Mouse (Mus musculus) midbrain, embryonic 10.5 days (tissue): ENCODE results near the gene Iffo2. TPM values are rescaled to one million over a fixed set of nuclear protein-coding genes. Genes with fewer than 3 reads are reported as not detected.

Source experiments
- DNase-seq: peaks from one replicate; pipeline ENCODE4 v3.0.0-alpha.2; 2017; ENCODE audit warnings: low spot score
- H3K27ac ChIP-seq: fragments of 300-500 bp; sonication (generic); replicated peaks from 2 replicates; pipeline ENCODE4 v1.5.1; 2016; ENCODE audit warnings: mild to moderate bottlenecking
- H3K27me3 ChIP-seq: fragments of 300-500 bp; sonication (generic); 2 replicates; pipeline ENCODE4 v1.6.1; 2016; ENCODE audit warnings: low read depth, mild to moderate bottlenecking; ENCODE audit not compliant: poor library complexity, severe bottlenecking
- H3K36me3 ChIP-seq: fragments of 300-500 bp; sonication (generic); 2 replicates; pipeline ENCODE4 v1.6.1; 2016; ENCODE audit warnings: mild to moderate bottlenecking, moderate library complexity
- H3K4me1 ChIP-seq: fragments of 300-500 bp; sonication (generic); 2 replicates; pipeline ENCODE4 v1.6.1; 2016
- H3K4me3 ChIP-seq: fragments of 300-500 bp; sonication (generic); 2 replicates; pipeline ENCODE4 v1.5.1; 2016; ENCODE audit warnings: mild to moderate bottlenecking, moderate library complexity
- H3K9me3 ChIP-seq: fragments of 300-500 bp; sonication (generic); replicated peaks from 2 replicates; pipeline ENCODE4 v1.6.1; 2016; ENCODE audit warnings: mild to moderate bottlenecking
- WGBS: fragments of 180-500 bp; shearing (Covaris S2); methylation state at CpG from one replicate; pipeline ENCODE4 v1.1.7; 2016; 5-methylcytosine and 5-hydroxymethylcytosine counted together
- polyA plus RNA-seq: library from polyadenylated mRNA; unstranded; fragments of >200 nt; fragmentation: Nextera tagmentation; extraction: Ambion mirVana; gene quantifications from 2 replicates; pipeline ENCODE4 v1.2.1, GENCODE M21; 2016

Iffo2 gene
- polyA plus RNA-seq, 1 experiment from 2014 or later, result 3.5 TPM

GRCm38 (mm10) chr4:139536706-139537105 is 6.4 kb downstream of the Iffo2 start:
- H3K27ac ChIP-seq, result no peak overlapping the region
- 90% methylated on average over 9 of the region's 9 CpGs for WGBS
- H3K9me3 ChIP-seq, result no peaks in the 10 kb centered on the region
- H3K36me3 ChIP-seq, result no peaks in the 10 kb centered on the region
- H3K27me3 ChIP-seq, result peaks cover 13% of the 10 kb centered on the region; the same call in 1 of the 2 replicates
- H3K4me1 ChIP-seq, result peaks cover 23% of the 10 kb centered on the region
- DNase-seq, result no peak
- H3K4me3 ChIP-seq, result no peak overlapping the region

DNA sequence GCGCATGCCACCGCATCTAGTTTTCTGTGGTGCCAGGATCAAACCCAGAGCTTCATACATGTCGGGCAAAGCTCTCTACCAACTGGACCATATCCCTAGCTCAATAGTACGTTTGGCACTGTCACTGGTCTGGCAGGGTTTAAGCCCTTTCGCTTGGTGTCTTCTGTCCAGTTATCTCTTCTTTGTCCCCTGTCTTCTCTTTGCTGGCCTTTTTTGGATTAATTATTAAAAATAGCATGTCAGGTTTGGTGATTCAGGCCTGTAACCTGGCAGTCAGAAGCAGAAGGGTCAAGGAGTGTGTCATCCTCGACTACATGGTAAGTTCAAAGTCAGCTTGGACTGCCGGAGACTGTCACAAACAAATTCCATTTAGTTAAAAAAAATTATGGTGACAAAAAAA is 10.4 kb downstream of the Iffo2 start:
- no peak overlapping the region for H3K27ac ChIP-seq
- H3K4me3 ChIP-seq, result no peak overlapping the region
- H3K4me1 ChIP-seq, result peaks cover 11% of the 10 kb centered on the region
- H3K9me3 ChIP-seq, result no peaks in the 10 kb centered on the region
- no peaks in the 10 kb centered on the region for H3K36me3 ChIP-seq
- 0 out of 2 replicates have a peak, but pooled peaks cover 6% of the 10 kb centered on the region for H3K27me3 ChIP-seq
- DNase-seq, result no peak
- 88% methylated on average over 7 of the region's 7 CpGs for WGBS

DNA sequence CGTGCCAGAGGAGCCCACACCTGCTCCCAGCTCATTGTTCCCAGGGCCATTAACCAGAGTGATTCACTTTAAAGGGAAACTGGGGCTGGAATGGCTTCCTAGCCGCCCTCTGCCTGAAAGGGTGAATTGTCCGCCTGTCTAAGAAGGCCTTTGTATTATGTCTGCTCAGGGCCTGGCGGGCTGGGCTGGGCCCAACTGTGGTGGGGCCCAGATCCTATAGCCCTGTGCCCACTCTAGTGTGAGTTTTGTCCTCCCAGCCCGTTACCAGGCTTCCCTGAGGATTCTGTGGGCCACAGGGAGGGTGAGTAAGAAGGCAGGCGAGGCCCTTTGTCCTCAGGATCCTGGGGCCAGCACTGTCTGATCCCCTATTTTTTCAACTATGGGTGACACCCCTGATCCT is 15.4 kb downstream of the Iffo2 start:
- Histone ChIP-seq H3K4me3 (no peak overlapping the region), H3K27me3 (no peaks in the 10 kb centered on the region), H3K9me3 (no peaks in the 10 kb centered on the region), H3K27ac (peak overlapping the region; percentile 82), H3K36me3 (no peaks in the 10 kb centered on the region), H3K4me1 (peaks cover 9% of the 10 kb centered on the region)
- 43% methylated on average over 6 of the region's 6 CpGs for WGBS
- no peak for DNase-seq

GRCm38 (mm10) chr4:139549448-139549847 is 19.1 kb downstream of the Iffo2 start:
- DNase-seq, result no peak
- Histone ChIP-seq H3K27me3 (no peaks in the 10 kb centered on the region), H3K4me3 (no peak overlapping the region), H3K36me3 (no peaks in the 10 kb centered on the region), H3K4me1 (peaks cover 9% of the 10 kb centered on the region), H3K9me3 (peaks cover 4% of the 10 kb centered on the region; the same call in 1 of the 2 replicates), H3K27ac (no peak overlapping the region)
- 88% methylated on average over 7 of the region's 7 CpGs for WGBS

GRCm38 (mm10) chr4:139555235-139555634 is 24.9 kb downstream of the Iffo2 start:
- WGBS, result 90% methylated on average over 11 of the region's 11 CpGs
- Histone ChIP-seq H3K4me1 (no peaks in the 10 kb centered on the region), H3K4me3 (no peak overlapping the region), H3K27me3 (no peaks in the 10 kb centered on the region), H3K9me3 (peaks cover 4% of the 10 kb centered on the region; the same call in 1 of the 2 replicates), H3K36me3 (no peaks in the 10 kb centered on the region), H3K27ac (no peak overlapping the region)
- no peak for DNase-seq

GRCm38 (mm10) chr4:139555951-139556350 is 25.6 kb downstream of the Iffo2 start:
- 78% methylated on average over 19 of the region's 19 CpGs for WGBS
- Histone ChIP-seq H3K27me3 (no peaks in the 10 kb centered on the region), H3K4me1 (no peaks in the 10 kb centered on the region), H3K9me3 (peaks cover 4% of the 10 kb centered on the region; the same call in 1 of the 2 replicates), H3K4me3 (no peak overlapping the region), H3K36me3 (no peaks in the 10 kb centered on the region), H3K27ac (no peak overlapping the region)
- DNase-seq, result no peak

DNA sequence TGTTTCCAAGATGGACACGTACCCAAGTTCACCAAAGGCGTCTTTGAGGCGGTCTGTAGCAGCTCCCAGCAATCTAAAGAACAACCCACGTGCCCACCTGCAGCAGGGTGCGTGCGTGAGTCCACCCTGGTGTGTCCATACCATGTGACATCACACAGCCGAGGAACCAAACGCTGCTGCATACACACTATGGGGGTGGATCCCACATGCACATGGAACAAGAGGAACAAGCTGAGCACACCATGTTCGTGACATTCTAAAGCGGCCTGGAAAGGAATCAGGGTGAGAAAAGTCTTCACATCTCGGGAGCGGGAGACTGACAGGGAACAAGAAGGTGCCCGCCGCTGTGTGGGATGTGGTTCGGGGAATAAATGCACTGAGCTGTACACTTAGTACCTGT is 38.0 kb downstream of the Iffo2 start:
- 88% methylated on average over 15 of the region's 15 CpGs for WGBS
- Histone ChIP-seq H3K9me3 (no peaks in the 10 kb centered on the region), H3K27ac (no peak overlapping the region), H3K36me3 (no peaks in the 10 kb centered on the region), H3K27me3 (peaks cover 18% of the 10 kb centered on the region), H3K4me3 (no peak overlapping the region), H3K4me1 (peaks cover under 1% of the 10 kb centered on the region; the same call in 1 of the 2 replicates)
- DNase-seq, result no peak

DNA sequence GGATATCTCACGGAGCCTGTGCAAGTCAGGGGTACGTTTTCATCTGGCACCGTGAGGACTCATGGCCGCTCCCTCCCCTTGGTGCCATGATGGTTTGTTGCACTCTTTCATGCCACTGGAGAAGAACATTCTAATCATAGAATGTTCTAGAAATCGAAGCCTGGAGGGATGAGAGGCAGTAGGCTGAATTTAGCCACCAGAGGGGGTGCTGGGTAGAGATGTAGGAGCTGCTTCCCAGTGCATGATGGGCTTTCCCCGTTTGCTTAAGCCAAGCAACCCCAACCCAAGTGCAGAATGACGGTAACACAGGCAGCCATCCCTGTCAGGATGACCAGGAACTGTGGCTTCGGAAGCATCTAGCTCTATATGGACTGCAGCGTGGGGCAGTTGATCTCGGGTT is 40.4 kb downstream of the Iffo2 start:
- Histone ChIP-seq H3K4me1 (peaks cover 21% of the 10 kb centered on the region), H3K4me3 (no peak overlapping the region), H3K27me3 (peaks cover 25% of the 10 kb centered on the region), H3K36me3 (no peaks in the 10 kb centered on the region), H3K9me3 (no peaks in the 10 kb centered on the region), H3K27ac (no peak overlapping the region)
- DNase-seq, result no peak
- WGBS, result 81% methylated on average over 10 of the region's 10 CpGs

DNA sequence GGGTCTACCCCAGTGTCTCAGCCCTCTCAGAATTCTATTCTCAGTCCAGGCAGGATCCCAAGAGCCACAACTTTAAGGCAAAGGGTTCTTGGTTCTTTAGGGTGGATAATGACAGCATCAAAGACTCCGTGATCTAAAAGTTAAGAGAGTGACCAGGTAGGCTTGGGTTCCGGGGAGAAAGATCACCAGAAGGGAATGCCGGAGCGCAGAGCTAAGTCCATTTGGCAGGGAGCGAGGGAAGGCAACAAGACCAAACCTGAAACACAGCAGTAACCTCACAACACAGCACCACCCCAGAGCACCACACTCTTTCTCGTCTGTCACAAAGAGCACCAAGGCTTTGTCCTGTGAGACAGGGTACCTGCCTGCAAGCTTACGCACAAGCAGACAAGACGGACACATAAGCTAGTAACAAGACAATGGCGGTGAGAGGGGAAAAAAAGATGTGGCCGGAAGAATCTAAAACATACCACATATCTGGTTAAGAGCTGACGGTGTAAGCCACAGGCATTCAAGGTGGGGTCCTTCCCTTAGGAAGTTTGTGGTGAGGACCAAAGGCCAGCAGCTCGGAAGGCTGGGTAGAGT is 42.7 kb downstream of the Iffo2 start:
- Histone ChIP-seq H3K4me1 (peaks cover 39% of the 10 kb centered on the region), H3K36me3 (no peaks in the 10 kb centered on the region), H3K27ac (no peak overlapping the region), H3K4me3 (0 out of 2 replicates have a peak overlapping the region, but pooled peaks have one; percentile 69), H3K9me3 (no peaks in the 10 kb centered on the region), H3K27me3 (peaks cover 43% of the 10 kb centered on the region)
- DNase-seq, result no peak
- WGBS, result 85% methylated on average over 12 of the region's 12 CpGs

GRCm38 (mm10) chr4:139574156-139574798 is 43.9 kb downstream of the Iffo2 start:
- Histone ChIP-seq H3K4me3 (peak overlapping the region; percentile 69), H3K36me3 (no peaks in the 10 kb centered on the region), H3K27ac (peak overlapping the region; percentile 84), H3K4me1 (peaks cover 51% of the 10 kb centered on the region), H3K27me3 (peaks cover 43% of the 10 kb centered on the region), H3K9me3 (no peaks in the 10 kb centered on the region)
- under 1% methylated on average over 52 of the region's 52 CpGs for WGBS
- DNase-seq, result peak; percentile 100

GRCm38 (mm10) chr4:139574799-139575672 is 44.7 kb downstream of the Iffo2 start:
- under 1% methylated on average over 111 of the region's 111 CpGs for WGBS
- no peak for DNase-seq
- peak overlapping the region; percentile 69 for H3K4me3 ChIP-seq
- peak overlapping the region; percentile 84 for H3K27ac ChIP-seq
- peaks cover 58% of the 10 kb centered on the region for H3K4me1 ChIP-seq
- peaks cover 43% of the 10 kb centered on the region for H3K27me3 ChIP-seq
- H3K9me3 ChIP-seq, result no peaks in the 10 kb centered on the region
- no peaks in the 10 kb centered on the region for H3K36me3 ChIP-seq

GRCm38 (mm10) chr4:139575673-139576003 is 45.3 kb downstream of the Iffo2 start:
- Histone ChIP-seq H3K36me3 (no peaks in the 10 kb centered on the region), H3K4me3 (peak overlapping the region; percentile 69), H3K4me1 (peaks cover 64% of the 10 kb centered on the region), H3K27ac (peak overlapping the region; percentile 84), H3K9me3 (no peaks in the 10 kb centered on the region), H3K27me3 (peaks cover 43% of the 10 kb centered on the region)
- WGBS, result 11% methylated on average over 14 of the region's 14 CpGs
- no peak for DNase-seq
